Mouse (Mus musculus) lung, embryonic 15.5 days (tissue): ENCODE measurements around the gene Socs1. TPM values are rescaled to one million over a fixed set of nuclear protein-coding genes. Genes with fewer than 3 reads are reported as not detected.
"Not testable (repeated sequence)": the region's sequence is repeated elsewhere in the genome, so short reads cannot be mapped to it uniquely, and the experiment has no call there.

Source experiments
- ATAC-seq: fragments of 200-750 bp; cut with Nextera tagmentation; 2 replicates; pipeline ENCODE4 v1.8.0; 2017; ENCODE audit warnings: moderate number of reproducible peaks, borderline replicate concordance; ENCODE audit not compliant: low FRiP score, low TSS enrichment; ENCODE audit errors: extremely low read depth
- H3K27ac ChIP-seq: fragments of 300-500 bp; sonication (generic); 2 replicates; pipeline ENCODE4 v1.5.1; 2015; ENCODE audit warnings: moderate library complexity, mild to moderate bottlenecking, inconsistent platforms
- H3K27me3 ChIP-seq: fragments of 300-500 bp; sonication (generic); 2 replicates; pipeline ENCODE4 v1.6.1; 2015; ENCODE audit warnings: inconsistent platforms
- H3K36me3 ChIP-seq: fragments of 300-500 bp; sonication (generic); 2 replicates; pipeline ENCODE4 v1.6.1; 2015; ENCODE audit warnings: inconsistent platforms
- H3K4me1 ChIP-seq: fragments of 300-500 bp; sonication (generic); 2 replicates; pipeline ENCODE4 v1.6.1; 2015; ENCODE audit warnings: inconsistent platforms
- H3K4me2 ChIP-seq: fragments of 300-500 bp; sonication (generic); 2 replicates; pipeline ENCODE4 v1.6.1; 2015; ENCODE audit warnings: inconsistent platforms, mild to moderate bottlenecking, moderate library complexity
- H3K4me3 ChIP-seq: fragments of 300-500 bp; sonication (generic); 2 replicates; pipeline ENCODE4 v1.5.1; 2015; ENCODE audit warnings: mild to moderate bottlenecking, inconsistent platforms
- H3K9ac ChIP-seq: fragments of 300-500 bp; sonication (generic); 2 replicates; pipeline ENCODE4 v1.6.1; 2015; ENCODE audit warnings: inconsistent platforms
- H3K9me3 ChIP-seq: fragments of 300-500 bp; sonication (generic); 2 replicates; pipeline ENCODE4 v1.6.1; 2016; ENCODE audit warnings: inconsistent platforms
- WGBS: fragments of 180-500 bp; shearing (Covaris S2); methylation state at CpG from one replicate; pipeline ENCODE4 v1.1.7; 2015; 5-methylcytosine and 5-hydroxymethylcytosine counted together
- polyA plus RNA-seq: library from polyadenylated mRNA; unstranded; fragments of >200 nt; fragmentation: Nextera tagmentation; extraction: Ambion mirVana; gene quantifications from 2 replicates; pipeline ENCODE4 v1.2.1, GENCODE M21; 2015

Socs1 gene
- polyA plus RNA-seq, 1 experiment from 2014 or later: 10.4 TPM

DNA sequence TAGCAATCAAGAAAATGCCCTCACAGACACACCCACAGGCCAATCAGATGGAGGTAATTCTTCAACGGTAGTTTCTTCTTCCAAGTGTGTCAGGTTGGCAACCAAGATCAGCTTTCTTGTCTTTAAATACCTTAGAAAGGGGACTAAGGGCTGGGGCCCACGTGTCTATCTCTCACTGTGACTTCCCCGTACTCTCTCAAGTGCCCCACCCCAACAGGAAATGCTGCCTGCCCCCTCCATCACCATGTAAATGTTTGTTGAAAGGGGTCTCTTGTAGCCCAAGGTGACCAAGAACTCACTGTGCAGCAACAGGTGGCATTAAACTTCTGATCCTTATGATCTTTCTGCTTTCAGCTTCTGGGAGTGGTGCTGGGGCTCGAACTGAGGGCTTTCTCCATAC, 28.4 kb upstream of the Socs1 start:
- no peak for ATAC-seq
- H3K4me3 ChIP-seq: no peak overlapping the region
- no peaks in the 10 kb centered on the region for H3K9me3 ChIP-seq
- H3K9ac ChIP-seq: no peak overlapping the region
- 66% methylated on average over 4 of the region's 4 CpGs for WGBS
- 0 out of 2 replicates have a peak, but pooled peaks cover 5% of the 10 kb centered on the region for H3K4me1 ChIP-seq
- no peak overlapping the region for H3K27ac ChIP-seq
- no peaks in the 10 kb centered on the region for H3K27me3 ChIP-seq
- no peak overlapping the region for H3K4me2 ChIP-seq
- H3K36me3 ChIP-seq: no peaks in the 10 kb centered on the region

DNA sequence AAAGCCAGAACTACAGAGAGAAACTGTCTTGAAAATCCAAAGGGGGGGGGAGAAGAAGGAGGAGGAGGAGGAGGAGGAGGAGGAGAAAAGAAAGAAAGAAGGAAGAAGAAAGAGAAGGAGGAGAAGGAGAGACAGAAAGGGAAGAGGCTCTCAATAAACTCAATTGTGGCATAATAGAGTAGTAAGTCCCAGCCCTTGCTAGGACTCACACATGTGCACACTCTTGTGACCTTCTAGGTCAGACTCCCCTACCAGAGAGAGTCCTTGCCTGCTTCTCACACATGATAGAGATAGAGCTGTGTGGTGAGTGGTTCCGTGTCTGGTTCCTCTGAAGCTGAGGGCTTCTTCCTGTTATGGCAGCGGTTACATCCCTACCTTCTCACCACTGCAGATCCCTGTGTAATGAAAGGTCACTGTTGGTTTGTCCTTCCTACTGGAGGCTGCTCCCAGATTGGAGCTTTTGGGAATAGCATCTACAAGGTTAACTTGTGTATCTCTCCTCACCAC, 27.6 kb upstream of the Socs1 start, which contains the start of gene Gm11172:
Gm11172 (plus strand) TSS at position 51 of the 507 bp plus-strand sequence.
- no peak within 1 kb of the TSS for H3K4me2 ChIP-seq
- H3K27me3 ChIP-seq: no peaks in the 10 kb centered on the region
- H3K4me3 ChIP-seq: no peak within 1 kb of the TSS
- H3K9ac ChIP-seq: no peak within 1 kb of the TSS
- no peaks in the 10 kb centered on the region for H3K36me3 ChIP-seq
- ATAC-seq: no peak
- H3K27ac ChIP-seq: no peak within 1 kb of the TSS
- no peaks in the 10 kb centered on the region for H3K9me3 ChIP-seq
- 0 out of 2 replicates have a peak, but pooled peaks cover 5% of the 10 kb centered on the region for H3K4me1 ChIP-seq
- whole genome bisulfite sequencing: 71% methylated on average over 2 of the region's 2 CpGs

- 95% methylated on average over 1 of the region's 1 CpGs for WGBS
- Histone ChIP-seq H3K4me3 (no peak overlapping the region), H3K4me1 (0 out of 2 replicates have a peak, but pooled peaks cover 5% of the 10 kb centered on the region), H3K4me2 (no peak overlapping the region), H3K9me3 (no peaks in the 10 kb centered on the region), H3K27ac (no peak overlapping the region), H3K9ac (no peak overlapping the region), H3K27me3 (no peaks in the 10 kb centered on the region), H3K36me3 (no peaks in the 10 kb centered on the region)
- no peak for ATAC-seq
Measured at GRCm38 (mm10) chr16:10810376-10810775, 25.0 kb upstream of the Socs1 start.

GRCm38 (mm10) chr16:10805789-10806527, 20.6 kb upstream of the Socs1 start, which contains the start of gene Prm1:
TSS of gene Prm1 (minus strand) at chr16:10805839.
- H3K4me2 ChIP-seq: no peak within 1 kb of the TSS
- H3K9me3 ChIP-seq: no peaks in the 10 kb centered on the region
- no peaks in the 10 kb centered on the region for H3K36me3 ChIP-seq
- H3K4me1 ChIP-seq: no peaks in the 10 kb centered on the region
- H3K9ac ChIP-seq: no peak within 1 kb of the TSS
- no peak within 1 kb of the TSS for H3K4me3 ChIP-seq
- H3K27me3 ChIP-seq: no peaks in the 10 kb centered on the region
- WGBS: 74% methylated on average over 10 of the region's 10 CpGs
- H3K27ac ChIP-seq: no peak within 1 kb of the TSS
- no peak for ATAC-seq

DNA sequence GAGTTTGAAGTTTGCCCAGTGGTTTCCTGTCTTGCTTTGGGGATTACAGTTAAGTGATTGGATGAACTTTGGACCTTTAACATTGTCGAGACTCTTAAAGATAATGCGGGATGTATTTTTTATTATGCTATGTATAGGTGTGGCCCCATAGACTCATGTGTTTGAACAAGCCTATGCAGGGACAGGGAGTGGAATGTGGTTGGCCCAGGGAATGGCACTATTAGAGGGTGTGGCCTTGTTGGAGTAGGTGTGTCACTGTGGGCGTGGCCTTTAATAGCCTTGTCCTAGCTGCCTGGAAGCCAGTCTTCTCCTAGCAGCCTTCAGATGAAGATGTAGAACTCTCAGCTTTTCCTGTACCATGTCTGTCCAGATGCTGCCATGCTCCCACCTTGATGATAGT, 17.1 kb upstream of the Socs1 start:
- not testable (repeated sequence) for H3K9ac ChIP-seq, H3K9me3 ChIP-seq, H3K27ac ChIP-seq, H3K36me3 ChIP-seq, H3K4me1 ChIP-seq, ATAC-seq, H3K4me3 ChIP-seq, H3K27me3 ChIP-seq, H3K4me2 ChIP-seq
- 62% methylated on average over 3 of the region's 3 CpGs for WGBS

DNA sequence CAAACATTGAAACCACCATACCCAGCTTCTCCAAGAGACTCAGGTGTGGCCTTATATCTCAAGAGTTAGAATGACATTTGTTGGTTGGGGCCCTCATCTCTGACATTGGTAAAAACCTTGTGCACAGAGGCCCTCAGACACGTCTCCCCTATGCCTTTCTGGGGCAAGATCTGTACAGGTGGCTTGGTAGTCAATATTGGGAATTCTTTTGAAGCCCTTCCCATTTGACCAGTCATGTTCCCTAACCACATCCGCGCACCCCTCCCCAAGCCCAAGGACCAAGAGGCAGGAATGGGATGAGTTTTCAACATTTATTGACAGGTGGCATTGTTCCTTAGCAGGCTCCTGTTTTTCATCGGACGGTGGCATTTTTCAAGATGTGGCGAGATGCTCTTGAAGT, 10.7 kb upstream of the Socs1 start, which contains the start of gene Prm2:
Prm2 (minus strand) TSS at position 101 of the 400 bp plus-strand sequence.
- no peak within 1 kb of the TSS for H3K4me3 ChIP-seq
- no peaks in the 10 kb centered on the region for H3K36me3 ChIP-seq
- peaks cover 27% of the 10 kb centered on the region for H3K27me3 ChIP-seq
- no peak within 1 kb of the TSS for H3K4me2 ChIP-seq
- no peak within 1 kb of the TSS for H3K27ac ChIP-seq
- H3K4me1 ChIP-seq: no peaks in the 10 kb centered on the region
- WGBS: 77% methylated on average over 6 of the region's 6 CpGs
- no peaks in the 10 kb centered on the region for H3K9me3 ChIP-seq
- no peak for ATAC-seq
- H3K9ac ChIP-seq: no peak within 1 kb of the TSS

GRCm38 (mm10) chr16:10790702-10791101, 5.4 kb upstream of the Socs1 start, which contains the start of gene Prm3:
TSS of gene Prm3 (minus strand) at chr16:10790914.
- Histone ChIP-seq H3K27me3 (peaks cover 8% of the 10 kb centered on the region; the same call in 1 of the 2 replicates), H3K9ac (no peak within 1 kb of the TSS), H3K36me3 (no peaks in the 10 kb centered on the region), H3K9me3 (no peaks in the 10 kb centered on the region), H3K4me2 (no peak within 1 kb of the TSS), H3K27ac (no peak within 1 kb of the TSS), H3K4me1 (peaks cover 17% of the 10 kb centered on the region), H3K4me3 (no peak within 1 kb of the TSS)
- ATAC-seq: no peak
- WGBS: 68% methylated on average over 9 of the region's 9 CpGs

GRCm38 (mm10) chr16:10788866-10789265, 3.5 kb upstream of the Socs1 start:
- Histone ChIP-seq H3K9me3 (no peaks in the 10 kb centered on the region), H3K4me3 (no peak overlapping the region), H3K4me1 (peaks cover 25% of the 10 kb centered on the region), H3K27me3 (no peaks in the 10 kb centered on the region), H3K9ac (no peak overlapping the region), H3K4me2 (no peak overlapping the region), H3K36me3 (no peaks in the 10 kb centered on the region), H3K27ac (no peak overlapping the region)
- no peak for ATAC-seq
- 76% methylated on average over 4 of the region's 4 CpGs for WGBS

DNA sequence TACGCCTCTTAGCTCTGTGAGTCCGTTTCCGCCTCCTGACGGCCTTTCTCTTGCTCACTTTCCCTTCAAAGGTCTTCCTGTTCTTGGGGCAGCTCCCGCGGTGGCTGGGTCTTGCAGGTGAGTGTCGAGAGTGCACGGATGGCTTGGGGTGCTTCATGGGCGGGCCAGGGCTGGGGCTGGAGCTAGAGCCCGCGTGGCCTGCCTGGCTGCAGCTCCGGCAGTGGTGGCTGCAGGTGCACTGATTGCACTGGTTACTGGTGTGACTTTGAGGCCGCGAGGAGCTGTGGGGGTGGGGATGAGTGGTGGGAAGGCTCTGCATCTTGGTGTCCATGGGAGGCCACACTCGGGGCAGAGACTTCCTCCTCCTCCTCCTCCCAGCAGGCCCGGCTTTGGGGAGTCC, 2.9 kb upstream of the Socs1 start, which contains the start of gene Tnp2:
Tnp2 (minus strand) TSS at position 390 of the 400 bp plus-strand sequence.
- ATAC-seq: no peak

GRCm38 (mm10) chr16:10787548-10788058, 2.3 kb upstream of the Socs1 start:
- no peak overlapping the region for H3K27ac ChIP-seq
- 69% methylated on average over 7 of the region's 7 CpGs for WGBS
- no peak overlapping the region for H3K4me2 ChIP-seq
- H3K36me3 ChIP-seq: no peaks in the 10 kb centered on the region
- ATAC-seq: no peak
- no peak overlapping the region for H3K9ac ChIP-seq
- H3K4me3 ChIP-seq: no peak overlapping the region
- H3K4me1 ChIP-seq: peaks cover 37% of the 10 kb centered on the region
- no peaks in the 10 kb centered on the region for H3K27me3 ChIP-seq
- no peaks in the 10 kb centered on the region for H3K9me3 ChIP-seq

More for the DNA sequence above, 2.9 kb upstream of the Socs1 start, which contains the start of gene Tnp2:
- H3K27ac ChIP-seq: no peak within 1 kb of the TSS
- H3K36me3 ChIP-seq: no peaks in the 10 kb centered on the region
- no peak within 1 kb of the TSS for H3K9ac ChIP-seq
- 47% methylated on average over 16 of the region's 16 CpGs for WGBS
- H3K9me3 ChIP-seq: no peaks in the 10 kb centered on the region
- H3K4me1 ChIP-seq: peaks cover 30% of the 10 kb centered on the region
- no peak within 1 kb of the TSS for H3K4me3 ChIP-seq
- no peak within 1 kb of the TSS for H3K4me2 ChIP-seq
- no peaks in the 10 kb centered on the region for H3K27me3 ChIP-seq

- Histone ChIP-seq H3K36me3 (no peaks in the 10 kb centered on the region), H3K27ac (peak overlapping the region; percentile 99), H3K4me1 (peaks cover 43% of the 10 kb centered on the region), H3K4me3 (no peak overlapping the region), H3K4me2 (peak overlapping the region; percentile 98; the same call in 1 of the 2 replicates), H3K27me3 (no peaks in the 10 kb centered on the region), H3K9ac (no peak overlapping the region), H3K9me3 (no peaks in the 10 kb centered on the region)
- WGBS: 51% methylated on average over 4 of the region's 4 CpGs
- no peak for ATAC-seq
Measured at GRCm38 (mm10) chr16:10786782-10787547, 1.6 kb upstream of the Socs1 start.
